Mouse (Mus musculus): ENCODE measurements at regions not wholly inside any gene's neighbourhood (a gene's known extent, or its start where the extent isn't known, plus 50 kb on each side); places are given as distances from the start of the nearest gene placed in this dataset.

DNA sequence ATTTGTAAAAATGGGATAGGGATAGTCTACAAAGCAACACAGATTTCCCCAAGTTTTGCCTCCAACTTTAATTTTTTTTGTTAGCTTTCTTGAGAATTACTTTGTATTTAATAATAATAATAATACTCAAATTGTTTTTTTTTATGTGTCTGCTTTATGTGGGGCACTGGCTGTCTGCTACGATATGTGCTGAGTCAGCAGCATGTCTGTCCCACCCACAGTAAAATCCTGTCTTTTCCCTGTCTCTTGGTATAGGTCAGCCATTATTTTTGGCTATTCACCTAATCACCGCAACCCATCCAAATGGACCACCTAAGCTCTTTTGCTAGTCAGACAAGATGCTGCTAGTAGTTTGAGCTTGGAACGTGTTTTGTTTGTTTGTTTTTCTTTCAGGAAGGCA lies 473.0 kb downstream of the Hs3st4 start:
- CTCF ChIA-PET, result no interaction called here

- CTCF ChIA-PET, result interaction anchor here (0.7 kb wide), 1 partner anchor 511 kb away, joined by 3 read pairs; no protein-coding TSS in a partner anchor
These were observed 504.7 kb downstream of the Hs3st4 start for GRCm38 (mm10) chr7:124487326-124487725.

- CTCF ChIA-PET, result no interaction called here
These were observed 508.6 kb downstream of the Hs3st4 start for GRCm38 (mm10) chr7:124491109-124491793.

DNA sequence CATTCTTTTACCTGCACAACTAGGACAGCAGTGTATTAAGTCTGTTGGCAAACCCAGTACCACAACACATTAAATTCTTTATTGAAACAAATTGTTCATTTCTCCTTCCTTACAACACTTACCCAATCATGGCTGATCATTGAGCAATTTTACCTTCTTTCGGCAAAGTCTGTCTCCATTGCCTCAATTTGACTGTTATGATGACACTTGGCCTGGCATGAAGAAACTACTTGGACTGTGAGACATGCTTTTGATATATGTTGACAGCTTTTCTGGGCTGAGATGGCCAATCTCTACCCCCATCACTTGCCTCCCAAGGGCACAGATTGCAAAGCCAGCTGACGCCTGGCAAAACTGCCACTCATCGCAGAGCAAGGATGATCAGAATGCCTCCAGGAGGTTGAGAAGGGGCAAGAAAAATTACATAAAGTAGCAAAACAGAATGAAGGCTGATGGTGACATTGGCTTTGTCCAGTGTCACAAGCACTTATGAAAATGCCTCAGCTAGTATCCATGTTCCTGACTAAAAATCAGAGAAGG lies 509.3 kb downstream of the Hs3st4 start:
- CTCF ChIA-PET, result no interaction called here

- CTCF ChIA-PET, result no interaction called here
These were observed 518.0 kb downstream of the Hs3st4 start for GRCm38 (mm10) chr7:124500636-124501035.

DNA sequence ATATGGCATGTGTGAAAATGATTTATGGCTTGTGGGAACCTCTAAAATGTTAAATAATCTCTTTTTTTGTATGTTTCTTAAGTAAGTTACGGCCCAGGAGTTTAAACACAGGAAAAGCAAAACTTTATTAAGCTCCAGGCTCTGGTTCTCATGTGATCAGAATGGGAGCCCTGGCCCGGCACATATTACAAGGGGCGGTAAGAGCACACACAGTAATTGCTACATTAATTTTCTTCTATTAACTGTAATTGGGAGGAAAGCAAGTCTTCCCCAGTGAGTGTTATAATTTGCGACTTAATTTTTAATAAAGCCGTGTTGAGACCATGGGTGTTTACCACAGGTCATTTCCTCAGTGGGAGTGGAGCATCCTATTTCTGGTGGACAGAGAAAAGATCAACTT lies 520.1 kb downstream of the Hs3st4 start:
- CTCF ChIA-PET, result no interaction called here

- CTCF ChIA-PET, result no interaction called here
These were observed 566.4 kb downstream of the Hs3st4 start for GRCm38 (mm10) chr7:124549038-124549437.

DNA sequence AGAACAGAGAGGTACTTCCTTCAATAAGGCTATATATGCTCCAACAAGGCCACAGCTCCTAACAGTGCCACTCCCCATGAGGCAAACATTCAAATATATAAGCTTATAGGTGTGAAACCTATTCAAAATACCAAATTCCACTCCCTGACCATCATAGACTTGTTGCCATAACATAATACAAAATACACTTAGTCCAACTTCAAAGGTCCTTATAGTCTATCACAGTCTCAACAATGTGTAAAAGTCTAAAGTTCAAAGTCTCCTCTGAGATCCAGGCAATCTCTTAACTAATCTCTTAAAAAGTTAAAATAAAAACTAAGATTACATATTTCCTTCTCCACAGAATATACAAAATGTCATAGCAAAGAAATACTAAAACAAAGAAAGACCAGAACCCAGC lies 574.5 kb downstream of the Hs3st4 start:
- CTCF ChIA-PET, result no interaction called here

GRCm38 (mm10) chr7:124570804-124571203 lies 588.1 kb downstream of the Hs3st4 start:
- CTCF ChIA-PET, result no interaction called here

DNA sequence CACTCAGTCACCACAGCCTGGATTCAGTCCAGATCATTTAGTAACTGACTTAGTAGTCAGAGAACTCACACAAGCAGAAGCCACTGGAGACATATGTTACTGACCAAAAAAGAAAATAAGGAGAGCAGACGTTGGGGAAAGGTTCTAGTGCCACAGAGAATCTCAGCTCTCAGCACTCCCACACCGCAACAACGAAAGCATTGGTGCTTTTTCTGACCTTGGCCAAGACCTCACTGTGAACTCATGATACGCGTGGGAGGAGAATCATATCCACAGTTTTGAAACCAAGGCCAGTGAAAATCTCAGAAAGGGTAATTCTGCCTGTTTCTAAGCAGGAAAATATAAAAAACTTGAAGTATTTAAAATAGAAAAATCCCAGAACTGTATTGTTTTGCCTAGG lies 591.0 kb downstream of the Hs3st4 start:
- CTCF ChIA-PET, result no interaction called here

DNA sequence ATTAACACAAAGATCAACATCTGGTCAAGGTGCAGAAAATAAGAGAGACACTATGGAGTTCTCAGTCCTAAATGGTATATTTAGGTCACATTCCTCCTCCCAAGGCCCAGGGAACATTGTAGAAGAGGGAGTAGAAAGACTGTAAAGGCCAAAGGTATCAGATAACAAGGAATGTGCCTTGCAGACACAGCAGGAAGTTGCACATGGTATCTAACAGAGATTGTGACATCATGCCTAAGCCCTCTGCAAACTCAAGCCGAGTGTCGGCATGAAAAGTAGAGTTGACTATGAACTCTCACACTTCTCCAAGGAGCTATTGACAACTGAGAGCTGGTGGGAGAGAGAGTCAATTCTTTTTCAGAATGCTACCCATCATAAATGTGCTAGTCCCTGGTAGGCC lies 598.7 kb downstream of the Hs3st4 start:
- CTCF ChIA-PET, result no interaction called here

DNA sequence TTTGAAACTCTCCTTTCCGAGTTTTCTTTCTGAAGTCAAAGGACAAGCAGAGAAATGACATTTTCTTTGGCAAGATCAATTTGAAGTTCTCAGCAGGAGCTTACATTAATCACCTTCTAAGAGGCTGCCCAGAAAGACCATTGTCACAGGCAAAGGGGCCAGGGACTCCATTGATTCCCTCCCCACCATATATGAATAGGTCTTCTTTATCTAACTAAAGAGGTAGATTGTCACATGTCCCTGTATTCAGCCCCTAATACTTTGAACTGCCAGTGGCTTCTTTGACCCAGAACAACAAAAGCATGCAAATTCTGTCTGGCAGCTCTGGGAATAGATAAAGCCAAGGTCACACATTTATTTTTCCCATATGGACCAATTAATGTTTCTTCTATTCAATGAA lies 602.6 kb downstream of the Hs3st4 start:
- CTCF ChIA-PET, result no interaction called here

DNA sequence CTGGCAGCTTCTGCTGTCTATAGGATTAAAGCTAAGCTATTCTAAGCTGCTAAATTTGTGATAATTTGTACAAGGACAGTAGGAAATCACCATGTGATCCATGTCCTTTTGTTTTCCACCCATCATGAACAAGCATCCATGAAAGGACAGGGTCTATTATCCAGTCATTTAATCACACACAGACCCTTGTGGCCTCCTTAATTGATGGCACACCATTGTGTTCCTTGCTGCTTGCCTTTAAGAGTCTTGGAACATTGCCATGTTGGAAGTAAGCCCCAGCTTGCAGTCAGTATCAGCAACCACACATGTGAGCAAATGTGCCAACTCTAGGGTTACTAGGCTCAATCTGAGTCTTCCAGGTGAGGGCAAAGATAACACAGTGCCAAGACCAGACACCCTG lies 608.7 kb downstream of the Hs3st4 start:
- CTCF ChIA-PET, result no interaction called here

GRCm38 (mm10) chr7:124593462-124593861 lies 610.8 kb downstream of the Hs3st4 start:
- CTCF ChIA-PET, result no interaction called here

- CTCF ChIA-PET, result no interaction called here
These were observed 618.1 kb downstream of the Hs3st4 start for GRCm38 (mm10) chr7:124600767-124601166.

- CTCF ChIA-PET, result no interaction called here
These were observed 621.9 kb downstream of the Hs3st4 start for GRCm38 (mm10) chr7:124604581-124604980.

- CTCF ChIA-PET, result no interaction called here
These were observed 623.3 kb downstream of the Hs3st4 start for GRCm38 (mm10) chr7:124605978-124606377.

DNA sequence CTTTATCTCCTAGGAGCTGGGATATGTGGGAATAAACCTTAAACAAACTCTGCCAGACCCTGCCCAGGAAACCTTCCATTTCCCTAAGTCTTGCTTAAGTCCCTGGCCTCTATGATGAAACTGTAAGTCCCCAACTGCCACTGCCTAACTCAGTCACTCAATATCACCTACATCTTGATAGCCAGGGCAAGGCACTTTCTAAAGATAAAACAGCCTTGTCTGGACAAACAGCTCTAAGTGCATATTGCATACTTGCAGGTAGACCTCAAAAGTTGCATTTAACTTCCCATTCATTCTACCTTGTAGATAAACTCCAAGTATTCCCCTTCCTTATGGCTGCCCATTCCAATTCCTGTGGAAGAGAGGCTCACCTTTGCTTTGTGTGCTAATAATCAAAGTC lies 624.4 kb downstream of the Hs3st4 start:
- CTCF ChIA-PET, result no interaction called here

GRCm38 (mm10) chr7:124610437-124610836 lies 627.8 kb downstream of the Hs3st4 start:
- CTCF ChIA-PET, result no interaction called here

DNA sequence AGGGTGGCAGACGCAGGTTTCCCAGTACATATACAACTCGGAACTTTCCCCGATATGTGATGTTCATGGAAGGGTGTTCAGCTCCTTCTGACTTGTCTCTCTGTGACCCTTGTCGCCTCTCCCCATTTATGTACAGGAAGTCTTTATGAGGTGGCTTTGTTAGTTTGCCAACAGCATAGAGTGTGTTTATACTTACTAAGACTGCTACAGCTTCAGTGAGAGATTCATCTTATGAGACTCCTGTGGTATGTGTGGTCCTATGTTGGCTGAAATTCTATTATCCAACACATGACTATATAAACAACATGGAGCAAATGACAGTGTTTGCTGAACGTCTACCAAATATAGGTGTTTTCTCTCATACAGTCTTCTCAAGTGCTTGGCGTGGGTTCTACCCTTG lies 664.5 kb downstream of the Hs3st4 start:
- CTCF ChIA-PET, result no interaction called here

GRCm38 (mm10) chr7:124667180-124667968 lies 684.7 kb downstream of the Hs3st4 start:
- CTCF ChIA-PET, result no interaction called here

- CTCF ChIA-PET, result no interaction called here
These were observed 685.4 kb downstream of the Hs3st4 start for GRCm38 (mm10) chr7:124668058-124668457.

DNA sequence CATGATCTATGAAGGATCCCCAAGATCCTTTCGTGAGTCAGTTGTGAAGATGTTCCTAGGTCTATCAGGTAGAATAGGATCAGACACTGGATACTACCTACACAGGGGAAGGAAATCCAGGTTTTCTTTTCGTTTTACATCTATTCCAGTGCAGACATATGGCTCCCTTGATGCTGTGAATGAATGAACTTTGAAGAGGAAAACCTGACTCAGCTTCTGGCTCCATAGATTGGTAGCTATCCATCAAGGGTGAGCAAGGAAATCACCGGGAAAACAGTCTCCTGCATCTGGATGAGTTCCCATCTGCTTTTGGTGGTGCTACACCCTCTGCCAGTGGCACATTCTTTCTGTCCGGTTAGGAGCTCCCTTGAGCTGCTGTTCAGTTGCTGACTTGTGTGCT lies 687.8 kb downstream of the Hs3st4 start:
- CTCF ChIA-PET, result no interaction called here

All from spleen, embryonic (tissue).